Mouse (Mus musculus): ENCODE results near the gene Rxfp1. TPM values are rescaled to one million over a fixed set of nuclear protein-coding genes. Genes with fewer than 3 reads are reported as not detected.

Rxfp1 gene
- polyA plus RNA-seq, 1 experiment = 0.75 TPM

- TF ChIP-seq CTCF (IDR thresholded peaks at IDR 0.05; ENCODE audit: borderline replicate concordance, control insufficient read depth, extremely low read depth, insufficient read depth, low read length, poor library complexity) (no peak), POLR2A (IDR thresholded peaks at IDR 0.05; ENCODE audit: control insufficient read depth, extremely low read depth, insufficient read depth, low read length, poor library complexity) (no peak)
- H3K4me3 ChIP-seq (ENCODE audit: control insufficient read depth, insufficient read depth, low read length) = no peak overlapping the region
- WGBS = 40% methylated on average over 9 of the region's 9 CpGs
Measured at GRCm38 (mm10) chr3:79664787-79665408, 72.8 kb downstream of the Rxfp1 start.

GRCm38 (mm10) chr3:79656682-79657081, 81.0 kb downstream of the Rxfp1 start:
- no peak for DNase-seq
- no peaks in the 10 kb centered on the region for H3K4me1 ChIP-seq (replicated peaks; ENCODE audit: control insufficient read depth, insufficient read depth, low read length)
- H3K27me3 ChIP-seq (ENCODE audit: control insufficient read depth, insufficient read depth, low read length) = no peaks in the 10 kb centered on the region
- H3K27ac ChIP-seq (ENCODE audit: control insufficient read depth, insufficient read depth, low read length) = no peak overlapping the region
- 70% methylated on average over 5 of the region's 5 CpGs for WGBS
- H3K36me3 ChIP-seq (ENCODE audit: control insufficient read depth, insufficient read depth, low read length) = no peaks in the 10 kb centered on the region
- no peak overlapping the region for H3K4me3 ChIP-seq (ENCODE audit: control insufficient read depth, insufficient read depth, low read length)
- TF ChIP-seq CTCF (IDR thresholded peaks at IDR 0.05; ENCODE audit: borderline replicate concordance, control insufficient read depth, extremely low read depth, insufficient read depth, low read length, poor library complexity) (no peak), POLR2A (IDR thresholded peaks at IDR 0.05; ENCODE audit: control insufficient read depth, extremely low read depth, insufficient read depth, low read length, poor library complexity) (no peak)

More at GRCm38 (mm10) chr3:79664787-79665408, 72.8 kb downstream of the Rxfp1 start:
- no peaks in the 10 kb centered on the region for H3K27me3 ChIP-seq (ENCODE audit: control insufficient read depth, insufficient read depth, low read length)
- no peaks in the 10 kb centered on the region for H3K4me1 ChIP-seq (replicated peaks; ENCODE audit: control insufficient read depth, insufficient read depth, low read length)
- H3K36me3 ChIP-seq (ENCODE audit: control insufficient read depth, insufficient read depth, low read length) = no peaks in the 10 kb centered on the region
- peak; percentile 57 for DNase-seq
- H3K27ac ChIP-seq (ENCODE audit: control insufficient read depth, insufficient read depth, low read length) = no peak overlapping the region

- Histone ChIP-seq H3K27me3 (ENCODE audit: control insufficient read depth, insufficient read depth, low read length) (no peaks in the 10 kb centered on the region), H3K27ac (ENCODE audit: control insufficient read depth, insufficient read depth, low read length) (no peak overlapping the region), H3K4me1 (replicated peaks; ENCODE audit: control insufficient read depth, insufficient read depth, low read length) (no peaks in the 10 kb centered on the region), H3K4me3 (ENCODE audit: control insufficient read depth, insufficient read depth, low read length) (no peak overlapping the region), H3K36me3 (ENCODE audit: control insufficient read depth, insufficient read depth, low read length) (no peaks in the 10 kb centered on the region)
- WGBS = 95% methylated on average over 6 of the region's 6 CpGs
- no peak for TF ChIP-seq POLR2A (IDR thresholded peaks at IDR 0.05; ENCODE audit: control insufficient read depth, extremely low read depth, insufficient read depth, low read length, poor library complexity)
- no peak for TF ChIP-seq CTCF (IDR thresholded peaks at IDR 0.05; ENCODE audit: borderline replicate concordance, control insufficient read depth, extremely low read depth, insufficient read depth, low read length, poor library complexity)
- DNase-seq = no peak
Measured at GRCm38 (mm10) chr3:79652129-79652528, 85.6 kb downstream of the Rxfp1 start.

GRCm38 (mm10) chr3:79629416-79629730, 108.3 kb downstream of the Rxfp1 start, which contains the start of gene Etfdh:
Gene Etfdh, minus strand, starts transcription at chr3:79629500.
- H3K4me1 ChIP-seq (replicated peaks; ENCODE audit: control insufficient read depth, insufficient read depth, low read length) = peaks cover 3% of the 10 kb centered on the region; the same call in 1 of the 2 replicates
- TF ChIP-seq POLR2A (IDR thresholded peaks at IDR 0.05; ENCODE audit: control insufficient read depth, extremely low read depth, insufficient read depth, low read length, poor library complexity) = no peak
- no peak for TF ChIP-seq CTCF (IDR thresholded peaks at IDR 0.05; ENCODE audit: borderline replicate concordance, control insufficient read depth, extremely low read depth, insufficient read depth, low read length, poor library complexity)
- no peaks in the 10 kb centered on the region for H3K27me3 ChIP-seq (ENCODE audit: control insufficient read depth, insufficient read depth, low read length)
- no peak for DNase-seq
- H3K4me3 ChIP-seq (ENCODE audit: control insufficient read depth, insufficient read depth, low read length) = peak within 1 kb of the TSS; percentile 79
- 4% methylated on average over 11 of the region's 11 CpGs for WGBS
- 0 out of 2 replicates have a peak, but pooled peaks cover 3% of the 10 kb centered on the region for H3K36me3 ChIP-seq (ENCODE audit: control insufficient read depth, insufficient read depth, low read length)
- peak within 1 kb of the TSS; percentile 71 for H3K27ac ChIP-seq (ENCODE audit: control insufficient read depth, insufficient read depth, low read length)

- Histone ChIP-seq H3K4me3 (ENCODE audit: control insufficient read depth, insufficient read depth, low read length) (peak within 1 kb of the TSS; percentile 79), H3K4me1 (replicated peaks; ENCODE audit: control insufficient read depth, insufficient read depth, low read length) (peaks cover 3% of the 10 kb centered on the region; the same call in 1 of the 2 replicates), H3K27me3 (ENCODE audit: control insufficient read depth, insufficient read depth, low read length) (no peaks in the 10 kb centered on the region), H3K36me3 (ENCODE audit: control insufficient read depth, insufficient read depth, low read length) (0 out of 2 replicates have a peak, but pooled peaks cover 3% of the 10 kb centered on the region), H3K27ac (ENCODE audit: control insufficient read depth, insufficient read depth, low read length) (peak within 1 kb of the TSS; percentile 71)
- under 1% methylated on average over 60 of the region's 60 CpGs for WGBS
- DNase-seq = peak; percentile 94
- TF ChIP-seq POLR2A (IDR thresholded peaks at IDR 0.05; ENCODE audit: control insufficient read depth, extremely low read depth, insufficient read depth, low read length, poor library complexity) = peak; percentile 59; the same call in 1 of the 2 replicates
- TF ChIP-seq CTCF (IDR thresholded peaks at IDR 0.05; ENCODE audit: borderline replicate concordance, control insufficient read depth, extremely low read depth, insufficient read depth, low read length, poor library complexity) = 0 out of 2 replicates have a peak, but pooled peaks have one; percentile 20
Measured at GRCm38 (mm10) chr3:79628561-79629415, 108.9 kb downstream of the Rxfp1 start, which contains the start of gene 4930579G24Rik. Gene 4930579G24Rik, plus strand, starts transcription at chr3:79629079.

- Histone ChIP-seq H3K27ac (ENCODE audit: control insufficient read depth, insufficient read depth, low read length) (peak overlapping the region; percentile 71), H3K4me3 (ENCODE audit: control insufficient read depth, insufficient read depth, low read length) (peak overlapping the region; percentile 79), H3K36me3 (ENCODE audit: control insufficient read depth, insufficient read depth, low read length) (0 out of 2 replicates have a peak, but pooled peaks cover 3% of the 10 kb centered on the region), H3K4me1 (replicated peaks; ENCODE audit: control insufficient read depth, insufficient read depth, low read length) (peaks cover 3% of the 10 kb centered on the region; the same call in 1 of the 2 replicates), H3K27me3 (ENCODE audit: control insufficient read depth, insufficient read depth, low read length) (no peaks in the 10 kb centered on the region)
- WGBS = under 1% methylated on average over 9 of the region's 9 CpGs
- TF ChIP-seq CTCF (IDR thresholded peaks at IDR 0.05; ENCODE audit: borderline replicate concordance, control insufficient read depth, extremely low read depth, insufficient read depth, low read length, poor library complexity) (no peak), POLR2A (IDR thresholded peaks at IDR 0.05; ENCODE audit: control insufficient read depth, extremely low read depth, insufficient read depth, low read length, poor library complexity) (no peak)
- no peak for DNase-seq
Measured at GRCm38 (mm10) chr3:79628182-79628560, 109.5 kb downstream of the Rxfp1 start.
